Mouse (Mus musculus) forebrain, embryonic 15.5 days (tissue): ENCODE data around the gene Arpc4. TPM values are rescaled to one million over a fixed set of nuclear protein-coding genes. Genes with fewer than 3 reads are reported as not detected.

ENCODE experiments used
- ATAC-seq: fragments of 200-750 bp; cut with Nextera tagmentation; replicated peaks from 2 replicates; pipeline ENCODE4 v1.8.0; 2017; ENCODE audit warnings: mild to moderate bottlenecking, moderate TSS enrichment, moderate library complexity
- H3K27ac ChIP-seq: fragments of 300-500 bp; sonication (generic); replicated peaks from 2 replicates; pipeline ENCODE4 v1.5.1; 2015; ENCODE audit warnings: mild to moderate bottlenecking, inconsistent platforms
- H3K27me3 ChIP-seq: fragments of 300-500 bp; sonication (generic); 2 replicates; pipeline ENCODE4 v1.6.1; 2015; ENCODE audit warnings: inconsistent platforms
- H3K36me3 ChIP-seq: fragments of 300-500 bp; sonication (generic); 2 replicates; pipeline ENCODE4 v1.6.1; 2015; ENCODE audit warnings: mild to moderate bottlenecking, inconsistent platforms
- H3K4me1 ChIP-seq: fragments of 300-500 bp; sonication (generic); 2 replicates; pipeline ENCODE4 v1.6.1; 2015; ENCODE audit warnings: inconsistent platforms
- H3K4me2 ChIP-seq: fragments of 300-500 bp; sonication (generic); replicated peaks from 2 replicates; pipeline ENCODE4 v1.6.1; 2015; ENCODE audit warnings: mild to moderate bottlenecking, inconsistent platforms
- H3K4me3 ChIP-seq: fragments of 300-500 bp; sonication (generic); 2 replicates; pipeline ENCODE4 v1.5.1; 2015; ENCODE audit warnings: mild to moderate bottlenecking, inconsistent platforms
- H3K9ac ChIP-seq: fragments of 300-500 bp; sonication (generic); replicated peaks from 2 replicates; pipeline ENCODE4 v1.6.1; 2015; ENCODE audit warnings: mild to moderate bottlenecking, inconsistent platforms
- H3K9me3 ChIP-seq: fragments of 300-500 bp; sonication (generic); 2 replicates; pipeline ENCODE4 v1.6.1; 2016; ENCODE audit warnings: inconsistent platforms
- WGBS: fragments of 180-500 bp; shearing (Covaris S2); methylation state at CpG from one replicate; pipeline ENCODE4 v1.1.7; 2015; ENCODE audit warnings: mixed read lengths; 5-methylcytosine and 5-hydroxymethylcytosine counted together
- polyA plus RNA-seq: library from polyadenylated mRNA; unstranded; fragments of >200 nt; fragmentation: Nextera tagmentation; extraction: Ambion mirVana; gene quantifications from 2 replicates; pipeline ENCODE4 v1.2.1, GENCODE M21; 2015

The Arpc4 gene
- polyA plus RNA-seq, 1 experiment from 2014 or later, result 428 TPM

DNA sequence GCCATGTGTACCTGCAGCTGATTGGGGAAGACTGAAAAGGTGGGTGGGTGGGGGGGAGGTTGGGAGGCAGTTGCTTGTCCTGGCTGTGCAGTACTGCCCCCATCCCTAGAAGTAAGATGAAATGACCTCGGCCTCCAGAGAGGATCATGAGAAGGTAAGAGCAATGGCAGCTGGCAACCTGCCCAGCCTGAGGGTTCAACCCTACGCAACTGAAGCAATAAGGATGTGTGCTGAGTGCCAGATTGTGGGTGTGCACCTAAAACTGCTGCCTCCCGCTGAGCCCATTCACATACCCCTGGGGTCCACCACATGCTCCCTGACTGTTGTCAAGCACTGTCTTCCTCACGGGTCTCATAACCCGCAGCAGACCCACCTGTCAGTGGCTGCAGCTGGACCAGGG lies 38.5 kb downstream of the Arpc4 start:
- Histone ChIP-seq H3K4me2 (no peak overlapping the region), H3K9me3 (no peaks in the 10 kb centered on the region), H3K27ac (no peak overlapping the region), H3K36me3 (no peaks in the 10 kb centered on the region; the same call in 1 of the 2 replicates), H3K4me1 (peaks cover 16% of the 10 kb centered on the region), H3K9ac (no peak overlapping the region), H3K27me3 (no peaks in the 10 kb centered on the region), H3K4me3 (no peak overlapping the region)
- ATAC-seq, result no peak
- WGBS, result 77% methylated on average over 5 of the region's 5 CpGs

- Histone ChIP-seq H3K4me1 (peaks cover 16% of the 10 kb centered on the region), H3K9ac (peak overlapping the region; percentile 75), H3K27me3 (no peaks in the 10 kb centered on the region), H3K4me3 (peak overlapping the region; percentile 60), H3K9me3 (no peaks in the 10 kb centered on the region), H3K36me3 (no peaks in the 10 kb centered on the region; the same call in 1 of the 2 replicates), H3K27ac (peak overlapping the region; percentile 24; the same call in 1 of the 2 replicates), H3K4me2 (peak overlapping the region; percentile 90)
- WGBS, result 15% methylated on average over 16 of the region's 16 CpGs
- peak; percentile 69 for ATAC-seq
These were observed 40.7 kb downstream of the Arpc4 start for GRCm38 (mm10) chr6:113418441-113419198.

- peak within 1 kb of the TSS; percentile 24; the same call in 1 of the 2 replicates for H3K27ac ChIP-seq
- peaks cover 16% of the 10 kb centered on the region for H3K4me1 ChIP-seq
- H3K9ac ChIP-seq, result peak within 1 kb of the TSS; percentile 75
- H3K36me3 ChIP-seq, result no peaks in the 10 kb centered on the region; the same call in 1 of the 2 replicates
- H3K4me3 ChIP-seq, result peak within 1 kb of the TSS; percentile 60
- H3K27me3 ChIP-seq, result no peaks in the 10 kb centered on the region
- no peaks in the 10 kb centered on the region for H3K9me3 ChIP-seq
- ATAC-seq, result peak; percentile 99
- H3K4me2 ChIP-seq, result peak within 1 kb of the TSS; percentile 90
- WGBS, result under 1% methylated on average over 25 of the region's 25 CpGs
These were observed 41.3 kb downstream of the Arpc4 start, which contains the start of gene Rpusd3 for GRCm38 (mm10) chr6:113419199-113419587. TSS of gene Rpusd3 (minus strand) at chr6:113419340.

DNA sequence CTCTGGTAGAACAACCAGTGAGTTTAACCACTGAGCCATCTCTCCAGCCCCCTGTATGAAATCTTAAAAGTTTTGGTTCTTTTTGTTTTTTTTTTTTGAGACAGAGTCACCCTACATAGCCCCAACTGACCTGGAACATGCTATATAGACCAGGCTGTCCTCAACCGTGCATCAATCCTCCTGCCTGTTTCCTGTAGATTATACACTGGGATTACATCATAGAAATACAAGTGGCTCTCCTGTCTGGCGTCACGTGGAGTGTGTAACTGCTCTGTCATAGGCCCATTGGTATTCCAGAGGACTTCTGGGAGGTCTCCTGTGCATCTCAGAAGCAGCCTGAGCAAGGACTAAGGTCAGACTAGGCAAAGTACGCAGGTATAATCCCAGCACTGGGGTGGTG lies 45.1 kb downstream of the Arpc4 start:
- Histone ChIP-seq H3K4me2 (no peak overlapping the region), H3K4me1 (peaks cover 12% of the 10 kb centered on the region), H3K27ac (no peak overlapping the region), H3K36me3 (no peaks in the 10 kb centered on the region), H3K9me3 (no peaks in the 10 kb centered on the region), H3K4me3 (no peak overlapping the region), H3K9ac (no peak overlapping the region), H3K27me3 (no peaks in the 10 kb centered on the region)
- ATAC-seq, result no peak
- WGBS, result 77% methylated on average over 4 of the region's 4 CpGs

DNA sequence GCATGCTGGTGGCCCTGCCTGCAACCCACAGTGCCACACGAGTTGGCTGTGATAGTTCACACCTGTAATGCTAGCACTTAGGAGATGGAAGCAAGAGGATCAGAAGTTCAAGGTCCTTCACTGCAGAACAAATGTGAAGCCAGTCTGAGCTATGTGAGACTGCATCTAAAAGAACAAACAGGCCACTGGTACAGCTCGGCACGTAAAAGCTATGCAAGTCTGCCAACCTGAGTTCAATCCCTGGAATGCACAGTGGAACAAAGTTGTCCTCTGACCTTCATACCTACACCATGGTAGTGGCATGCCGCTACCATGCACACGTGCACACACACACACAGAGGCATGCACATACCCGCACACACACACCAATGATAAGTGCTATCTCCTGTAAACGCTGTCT lies 46.3 kb downstream of the Arpc4 start:
- ATAC-seq, result no peak
- Histone ChIP-seq H3K4me2 (no peak overlapping the region), H3K4me1 (peaks cover 4% of the 10 kb centered on the region), H3K9ac (no peak overlapping the region), H3K36me3 (no peaks in the 10 kb centered on the region), H3K9me3 (no peaks in the 10 kb centered on the region), H3K27ac (no peak overlapping the region), H3K4me3 (no peak overlapping the region), H3K27me3 (no peaks in the 10 kb centered on the region)
- WGBS, result 86% methylated on average over 7 of the region's 7 CpGs

GRCm38 (mm10) chr6:113426696-113427095 lies 48.8 kb downstream of the Arpc4 start:
- H3K27me3 ChIP-seq, result no peaks in the 10 kb centered on the region
- H3K9ac ChIP-seq, result no peak overlapping the region
- H3K27ac ChIP-seq, result no peak overlapping the region
- no peak for ATAC-seq
- no peaks in the 10 kb centered on the region for H3K36me3 ChIP-seq
- H3K4me2 ChIP-seq, result no peak overlapping the region
- no peaks in the 10 kb centered on the region for H3K9me3 ChIP-seq
- 92% methylated on average over 4 of the region's 4 CpGs for WGBS
- H3K4me3 ChIP-seq, result no peak overlapping the region
- H3K4me1 ChIP-seq, result no peaks in the 10 kb centered on the region

GRCm38 (mm10) chr6:113427397-113427796 lies 49.5 kb downstream of the Arpc4 start:
- no peak overlapping the region for H3K27ac ChIP-seq
- H3K9me3 ChIP-seq, result no peaks in the 10 kb centered on the region
- H3K9ac ChIP-seq, result no peak overlapping the region
- H3K36me3 ChIP-seq, result no peaks in the 10 kb centered on the region
- no peak overlapping the region for H3K4me2 ChIP-seq
- no peak overlapping the region for H3K4me3 ChIP-seq
- no peaks in the 10 kb centered on the region for H3K27me3 ChIP-seq
- 67% methylated on average over 3 of the region's 3 CpGs for WGBS
- ATAC-seq, result no peak
- no peaks in the 10 kb centered on the region for H3K4me1 ChIP-seq

GRCm38 (mm10) chr6:113428006-113428405 lies 50.1 kb downstream of the Arpc4 start:
- no peaks in the 10 kb centered on the region for H3K4me1 ChIP-seq

GRCm38 (mm10) chr6:113429965-113430364 lies 52.0 kb downstream of the Arpc4 start:
- WGBS, result 78% methylated on average over 3 of the region's 3 CpGs
- no peak for ATAC-seq
- no peaks in the 10 kb centered on the region for H3K27me3 ChIP-seq
- H3K4me3 ChIP-seq, result no peak overlapping the region
- H3K4me1 ChIP-seq, result no peaks in the 10 kb centered on the region
- H3K9me3 ChIP-seq, result no peaks in the 10 kb centered on the region
- no peak overlapping the region for H3K9ac ChIP-seq
- no peak overlapping the region for H3K4me2 ChIP-seq
- no peak overlapping the region for H3K27ac ChIP-seq
- no peaks in the 10 kb centered on the region for H3K36me3 ChIP-seq

More at GRCm38 (mm10) chr6:113428006-113428405, 50.1 kb downstream of the Arpc4 start:
- 93% methylated on average over 16 of the region's 16 CpGs for WGBS
- no peaks in the 10 kb centered on the region for H3K36me3 ChIP-seq
- H3K27me3 ChIP-seq, result no peaks in the 10 kb centered on the region
- no peak overlapping the region for H3K27ac ChIP-seq
- no peak overlapping the region for H3K4me3 ChIP-seq
- H3K9me3 ChIP-seq, result no peaks in the 10 kb centered on the region
- no peak for ATAC-seq
- no peak overlapping the region for H3K4me2 ChIP-seq
- H3K9ac ChIP-seq, result no peak overlapping the region

DNA sequence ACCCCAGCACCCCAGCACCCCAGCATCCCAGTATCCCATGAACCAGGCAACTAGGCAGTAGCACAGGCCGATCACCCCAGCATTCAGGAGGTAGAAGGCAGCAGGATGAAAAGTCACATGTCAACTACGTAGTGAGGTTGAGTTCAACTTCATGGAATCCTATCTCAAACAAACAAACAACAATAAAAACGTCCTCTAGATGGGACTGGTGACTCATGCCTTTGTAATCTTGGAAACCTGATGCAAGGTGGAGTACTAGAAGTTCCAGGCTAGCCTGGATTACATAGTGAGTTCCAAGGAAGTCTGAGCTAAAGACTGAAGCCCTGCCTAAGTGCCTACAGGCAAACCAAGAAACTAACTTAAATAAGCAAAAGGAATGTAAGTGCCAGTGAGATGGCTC lies 52.9 kb downstream of the Arpc4 start:
- no peaks in the 10 kb centered on the region for H3K4me1 ChIP-seq
- no peaks in the 10 kb centered on the region for H3K27me3 ChIP-seq
- no peak overlapping the region for H3K27ac ChIP-seq
- no peak overlapping the region for H3K9ac ChIP-seq
- no peaks in the 10 kb centered on the region for H3K36me3 ChIP-seq
- WGBS, result 69% methylated on average over 3 of the region's 3 CpGs
- no peak overlapping the region for H3K4me3 ChIP-seq
- H3K4me2 ChIP-seq, result no peak overlapping the region
- H3K9me3 ChIP-seq, result no peaks in the 10 kb centered on the region
- ATAC-seq, result no peak

DNA sequence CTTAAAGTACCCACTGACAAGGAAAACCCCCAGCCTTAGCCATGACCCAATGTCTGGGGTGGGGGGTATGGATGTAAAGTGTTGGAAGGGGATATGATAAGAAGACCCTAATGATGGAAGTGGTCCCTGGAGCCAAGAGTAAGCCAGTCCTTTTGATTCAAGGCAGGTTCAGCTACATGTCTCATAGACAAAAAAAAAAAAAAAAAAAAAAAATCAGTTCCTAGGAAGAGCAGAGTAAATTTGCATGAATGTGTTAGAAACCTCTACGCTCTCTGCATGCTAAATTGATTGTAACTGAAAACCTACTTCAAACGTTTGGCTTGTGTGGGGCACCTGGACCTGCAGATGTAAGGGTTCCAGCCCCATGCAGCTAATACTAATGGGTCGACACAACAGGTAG lies 53.9 kb downstream of the Arpc4 start:
- no peaks in the 10 kb centered on the region for H3K36me3 ChIP-seq
- H3K4me1 ChIP-seq, result no peaks in the 10 kb centered on the region
- no peak overlapping the region for H3K4me3 ChIP-seq
- H3K9me3 ChIP-seq, result no peaks in the 10 kb centered on the region
- no peak for ATAC-seq
- no peak overlapping the region for H3K27ac ChIP-seq
- no peaks in the 10 kb centered on the region for H3K27me3 ChIP-seq
- no peak overlapping the region for H3K9ac ChIP-seq
- WGBS, result 67% methylated on average over 3 of the region's 3 CpGs
- H3K4me2 ChIP-seq, result no peak overlapping the region

DNA sequence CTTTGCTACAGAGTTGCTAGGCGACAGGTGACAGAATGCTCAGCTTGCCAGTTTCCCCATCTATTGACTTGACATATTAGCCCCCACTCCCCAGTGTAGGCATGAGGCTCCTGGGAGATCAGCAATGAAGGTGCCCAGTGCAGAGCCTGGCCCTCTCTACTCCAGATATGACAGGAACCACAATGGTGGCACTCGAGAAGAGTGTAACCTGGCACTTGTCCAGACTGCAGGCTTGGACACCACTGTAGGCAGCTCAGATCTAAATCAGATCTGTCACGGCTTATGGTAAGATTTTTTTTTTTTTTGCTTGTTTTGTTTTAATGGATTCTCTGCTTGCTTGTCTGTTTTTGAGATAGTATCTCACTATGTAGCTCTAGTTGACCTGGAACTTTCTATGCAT lies 55.7 kb downstream of the Arpc4 start:
- Histone ChIP-seq H3K4me3 (no peak overlapping the region), H3K4me2 (no peak overlapping the region), H3K9ac (no peak overlapping the region), H3K9me3 (no peaks in the 10 kb centered on the region), H3K36me3 (no peaks in the 10 kb centered on the region), H3K4me1 (no peaks in the 10 kb centered on the region), H3K27me3 (no peaks in the 10 kb centered on the region), H3K27ac (no peak overlapping the region)
- no peak for ATAC-seq
- WGBS, result 75% methylated on average over 3 of the region's 3 CpGs

DNA sequence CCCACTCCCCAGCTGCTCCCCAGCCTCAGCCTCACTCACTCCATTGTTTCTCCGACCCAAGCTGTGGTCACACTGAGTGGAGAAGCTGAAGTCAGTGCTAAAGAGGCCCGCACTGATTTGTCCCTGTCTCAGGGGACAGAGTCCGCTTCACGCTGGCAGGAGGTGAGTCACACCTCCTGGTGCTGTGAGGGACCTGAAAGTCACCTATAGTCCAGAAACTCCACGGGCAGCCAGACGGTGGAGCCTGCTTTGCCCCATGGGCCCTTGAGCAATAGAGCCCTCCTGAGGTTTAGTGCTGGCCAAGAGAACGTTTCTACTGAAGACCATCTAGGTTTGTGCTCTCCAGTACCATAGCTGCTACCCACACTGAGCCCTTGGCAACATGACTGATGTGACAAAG lies 56.8 kb downstream of the Arpc4 start:
- 76% methylated on average over 7 of the region's 7 CpGs for WGBS
- no peak overlapping the region for H3K4me2 ChIP-seq
- no peaks in the 10 kb centered on the region for H3K4me1 ChIP-seq
- no peaks in the 10 kb centered on the region for H3K36me3 ChIP-seq
- no peaks in the 10 kb centered on the region for H3K9me3 ChIP-seq
- H3K4me3 ChIP-seq, result no peak overlapping the region
- no peaks in the 10 kb centered on the region for H3K27me3 ChIP-seq
- H3K9ac ChIP-seq, result no peak overlapping the region
- no peak for ATAC-seq
- H3K27ac ChIP-seq, result no peak overlapping the region
